Mouse (Mus musculus) adrenal gland, adult 2 months (tissue): ENCODE data around the gene Vmn1r31. TPM values are rescaled to one million over a fixed set of nuclear protein-coding genes. Genes with fewer than 3 reads are reported as not detected.

Experiments
- DNase-seq: peaks from one replicate; pipeline ENCODE4 v3.0.0; 2021
- long read RNA-seq: library from polyadenylated mRNA; stranded (forward); transcript quantifications from one replicate; pipeline ENCODE4 v2.0.0, GENCODE M21; 2021
- polyA plus RNA-seq: library from polyadenylated mRNA; depleted of rRNA; stranded (reverse); fragments of >200 nt; gene quantifications from 2 replicates; pipeline ENCODE4 v1.2.3, GENCODE M21; 2012; rRNA removed
- total RNA-seq, 2 experiments: library from RNA; stranded (reverse); gene quantifications; 2 replicates each; pipeline ENCODE4 v1.2.3; 2021

Gene Vmn1r31
- total RNA-seq, result not detected
- polyA plus RNA-seq, result not detected in 2 replicates
- long read RNA-seq, result 0 reads

DNA sequence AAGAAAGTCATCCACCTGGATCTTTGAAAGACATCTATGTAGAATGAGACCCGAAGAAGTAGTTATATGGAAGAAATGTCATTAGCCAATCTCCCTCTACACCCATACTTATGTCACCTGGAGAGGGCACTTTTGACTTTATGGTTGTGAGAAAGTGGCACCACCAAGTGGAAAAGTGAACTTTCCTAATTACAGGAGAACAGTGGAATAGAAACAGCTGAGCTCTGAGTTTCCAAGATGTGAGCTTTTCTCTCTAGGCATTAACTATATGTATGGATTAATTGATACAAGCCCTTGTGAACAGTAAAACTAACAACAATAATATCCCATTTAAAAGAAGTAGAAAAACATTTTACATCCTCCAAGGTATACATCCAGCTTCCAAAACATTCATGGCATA lies at the start of gene Vmn1r31:
TSS of gene Vmn1r31 (minus strand) at position 101 of the 400 bp plus-strand sequence.
- DNase-seq, result no peak

DNA sequence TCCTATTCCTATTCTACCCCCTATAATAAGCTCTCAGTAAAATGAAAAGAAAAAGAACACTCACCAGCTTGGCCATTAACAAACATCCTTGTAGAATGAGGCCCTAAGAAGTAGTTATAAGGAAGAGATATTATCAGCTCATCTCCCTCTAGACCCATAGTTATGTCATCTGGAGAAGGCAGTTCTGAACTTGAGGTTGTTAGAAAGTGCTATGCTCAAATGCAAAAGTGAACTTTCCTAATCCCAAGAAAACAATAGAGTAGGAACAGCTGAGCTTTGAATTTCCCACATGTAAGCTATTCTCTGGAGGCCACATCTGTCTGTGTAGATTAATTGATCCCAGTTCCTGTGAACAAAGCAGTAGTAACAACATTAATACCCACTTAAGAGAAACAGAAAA lies 31.8 kb downstream of the Vmn1r31 start, which contains the start of gene Vmn1r30:
TSS of gene Vmn1r30 (minus strand) at position 101 of the 400 bp plus-strand sequence.
- DNase-seq, result no peak

Other genes starting within 250 kb of the Vmn1r31 start
- not detected for gene Vmn1r28, start 213.3 kb downstream of the Vmn1r31 start, total RNA-seq
- not detected in 2 replicates for gene Vmn1r28, start 213.3 kb downstream of the Vmn1r31 start, polyA plus RNA-seq
- not detected for gene Vmn1r29, start 173.8 kb downstream of the Vmn1r31 start, total RNA-seq
- gene Vmn1r29, start 173.8 kb downstream of the Vmn1r31 start, polyA plus RNA-seq, result not detected in 2 replicates
- not detected for gene Vmn1r30, start 31.9 kb downstream of the Vmn1r31 start, total RNA-seq
- not detected in 2 replicates for gene Vmn1r30, start 31.9 kb downstream of the Vmn1r31 start, polyA plus RNA-seq
- gene Abcg2, start 109.2 kb upstream of the Vmn1r31 start, total RNA-seq, result 10 to 100 TPM; 19.9 to 33.7 TPM
- 1.5 and 1.7 TPM in 2 replicates for gene Abcg2, start 109.2 kb upstream of the Vmn1r31 start, polyA plus RNA-seq